Mouse (Mus musculus) ES-E14 (cell line): ENCODE results near the gene Gm32717.
"Not testable (repeated sequence)": the region's sequence is repeated elsewhere in the genome, so short reads cannot be mapped to it uniquely, and the experiment has no call there.

Source experiments
- CHD2 ChIP-seq: IDR thresholded peaks from 2 replicates; pipeline ENCODE4 v1.6.1; 2014; ENCODE audit warnings: mild to moderate bottlenecking, low read depth, low read length, inconsistent platforms
- HCFC1 ChIP-seq: IDR thresholded peaks from 2 replicates; pipeline ENCODE4 v1.6.1; 2012; ENCODE audit warnings: low read length, inconsistent platforms, borderline replicate concordance; ENCODE audit not compliant: insufficient read depth
- MAFK ChIP-seq: IDR thresholded peaks from 2 replicates; pipeline ENCODE4 v1.6.1; 2014; ENCODE audit warnings: mild to moderate bottlenecking, low read depth, low read length, inconsistent platforms; ENCODE audit not compliant: insufficient read depth
- ZC3H11A ChIP-seq: IDR thresholded peaks from 2 replicates; pipeline ENCODE4 v1.6.1; 2012; ENCODE audit warnings: low read depth, mild to moderate bottlenecking, inconsistent platforms, low read length, borderline replicate concordance
- ZNF384 ChIP-seq: IDR thresholded peaks from 2 replicates; pipeline ENCODE4 v1.6.1; 2012; ENCODE audit warnings: low read depth, low read length, inconsistent platforms

DNA sequence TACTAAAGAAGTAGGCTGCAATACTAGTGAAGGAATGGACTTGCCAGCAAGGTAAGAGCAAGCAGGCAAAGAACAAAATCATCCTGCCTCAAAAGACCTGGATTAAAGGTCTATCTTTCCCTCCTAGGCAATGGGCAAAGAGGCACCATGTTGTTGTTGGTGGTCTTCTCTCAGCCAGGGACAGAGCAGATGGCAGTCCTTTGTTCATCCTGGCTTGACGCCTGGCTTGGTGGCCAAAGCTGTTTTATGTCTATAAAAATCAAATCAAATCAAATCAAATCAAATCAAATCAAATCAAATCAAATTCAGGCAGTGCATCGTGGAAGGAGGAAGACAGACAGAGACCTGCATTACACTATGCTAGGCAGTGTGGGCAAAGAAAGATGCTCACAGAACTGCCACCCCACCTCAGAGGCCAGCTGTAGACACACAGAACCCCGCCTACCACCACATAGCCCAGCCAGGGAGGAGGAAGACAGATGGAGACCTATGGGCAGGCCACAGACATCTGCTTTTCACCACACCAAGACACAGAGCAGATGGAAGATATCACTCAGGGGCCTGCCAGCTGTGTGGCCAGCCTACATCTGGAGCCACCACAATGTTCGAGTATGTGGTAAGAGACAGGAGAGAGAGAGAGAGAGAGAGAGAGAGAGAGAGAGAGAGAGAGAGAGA, 24.7 kb downstream of the Gm32717 start:
- not testable (repeated sequence) for TF ChIP-seq CHD2, MAFK, ZNF384, ZC3H11A, HCFC1
